Mouse (Mus musculus): ENCODE data around the gene Epha1. TPM values are rescaled to one million over a fixed set of nuclear protein-coding genes. Genes with fewer than 3 reads are reported as not detected.

Epha1 gene
- total and polyA plus RNA-seq, 3 experiments, result not detected

- Histone ChIP-seq H3K9ac (ENCODE audit: insufficient read depth, low read depth) (no peak overlapping the region), H3K4me1 (ENCODE audit: control insufficient read depth in 1 of 2, insufficient read depth in 2 of 2) (peaks cover 0 to 11% of the 10 kb centered on the region in 2 experiments; a peak in 2 of 4 replicates), H3K4me2 (ENCODE audit: insufficient read depth, low read depth, poor library complexity, severe bottlenecking) (no peak overlapping the region), H3K4me3 (replicated peaks in 1 of 3; ENCODE audit: low read depth in 2 of 3, low read length in 2 of 3, poor library complexity in 1 of 3) (no peak overlapping the region), H3K9me3 (replicated peaks; ENCODE audit: low read length) (no peaks in the 10 kb centered on the region), H3K79me2 (replicated peaks; ENCODE audit: control insufficient read depth, extremely low read depth, insufficient read depth, poor library complexity, severe bottlenecking) (no peaks in the 10 kb centered on the region), H3K27ac (ENCODE audit: insufficient read depth, low read depth) (no peak overlapping the region), H3K27me3 (replicated peaks) (no peaks in the 10 kb centered on the region), H3K36me3 (replicated peaks in 1 of 2; ENCODE audit: control insufficient read depth in 1 of 2, insufficient read depth in 1 of 2, low read length in 1 of 2) (peaks cover 4 to 30% of the 10 kb centered on the region in 2 experiments)
- in situ Hi-C loops (cut with MboI; ENCODE audit: low pct_ligation_motif_present, low pct_unique_long_range_greater_than_20kb, low sequenced_read_pairs) (no loop called here), dilution Hi-C loops (cut with MboI; ENCODE audit: extremely low pct_ligation_motif_present, extremely low pct_unique_long_range_greater_than_20kb, low sequenced_read_pairs) (no loop called here)
- TF ChIP-seq BHLHE40 (IDR thresholded peaks at IDR 0.05; ENCODE audit: low read depth, low read length) (no peak), GABPA (IDR thresholded peaks at IDR 0.05; ENCODE audit: insufficient replicate concordance, low read depth, low read length) (no peak), POLR2A (IDR thresholded peaks at IDR 0.05; ENCODE audit: low read depth, low read length) (no peak)
- no peak for DNase-seq (ENCODE audit: extremely low read depth)
These were observed 20.6 kb downstream of the Epha1 start for GRCm38 (mm10) chr6:42352486-42352846.

DNA sequence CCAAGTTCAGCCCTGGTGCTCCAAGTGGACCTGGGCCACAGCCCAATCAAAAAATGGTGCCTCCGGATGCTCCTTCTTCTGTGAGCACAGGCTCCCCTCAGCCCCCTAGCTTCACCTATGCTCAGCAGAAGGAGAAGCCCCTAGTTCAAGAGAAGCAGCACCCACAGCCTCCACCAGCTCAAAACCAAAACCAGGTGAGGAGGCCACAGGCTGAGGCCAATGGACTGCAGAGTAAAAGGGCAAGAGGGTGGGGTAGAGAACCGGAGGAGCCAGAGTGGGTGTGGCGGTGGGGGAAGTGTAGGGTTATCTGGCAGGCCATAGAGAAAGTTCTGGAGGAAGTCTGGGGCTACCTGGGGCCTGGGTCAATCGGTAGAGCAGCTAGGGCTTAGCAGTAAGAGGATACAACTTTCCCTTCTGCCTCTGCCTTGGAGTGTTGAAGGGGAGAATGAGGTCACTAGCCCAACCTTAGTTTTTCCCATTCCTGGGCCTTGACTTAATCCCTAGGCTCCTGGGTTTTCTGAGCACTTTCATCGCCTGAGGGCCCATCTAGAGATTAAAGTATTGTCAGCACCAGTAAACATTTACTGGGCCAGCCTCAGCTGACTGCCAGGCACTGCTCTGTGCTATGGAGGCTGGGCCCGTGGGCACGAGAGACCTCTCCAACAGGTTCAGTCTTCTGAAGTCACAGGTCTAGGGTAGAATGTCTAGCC, 21.1 kb downstream of the Epha1 start:
- Histone ChIP-seq H3K36me3 (replicated peaks in 1 of 2; ENCODE audit: control insufficient read depth in 1 of 2, insufficient read depth in 1 of 2, low read length in 1 of 2) (peaks cover 4 to 24% of the 10 kb centered on the region in 2 experiments), H3K4me3 (replicated peaks in 1 of 3; ENCODE audit: low read depth in 2 of 3, low read length in 2 of 3, poor library complexity in 1 of 3) (no peak overlapping the region), H3K27me3 (replicated peaks) (no peaks in the 10 kb centered on the region), H3K27ac (ENCODE audit: insufficient read depth, low read depth) (no peak overlapping the region), H3K4me2 (ENCODE audit: insufficient read depth, low read depth, poor library complexity, severe bottlenecking) (no peak overlapping the region), H3K9ac (ENCODE audit: insufficient read depth, low read depth) (no peak overlapping the region), H3K9me3 (replicated peaks; ENCODE audit: low read length) (no peaks in the 10 kb centered on the region), H3K4me1 (ENCODE audit: control insufficient read depth in 1 of 2, insufficient read depth in 2 of 2) (peaks cover 0 to 11% of the 10 kb centered on the region in 2 experiments; a peak in 2 of 4 replicates), H3K79me2 (replicated peaks; ENCODE audit: control insufficient read depth, extremely low read depth, insufficient read depth, poor library complexity, severe bottlenecking) (no peaks in the 10 kb centered on the region)
- in situ Hi-C loops (cut with MboI; ENCODE audit: low pct_ligation_motif_present, low pct_unique_long_range_greater_than_20kb, low sequenced_read_pairs), result no loop called here
- DNase-seq (ENCODE audit: extremely low read depth), result no peak
- dilution Hi-C loops (cut with MboI; ENCODE audit: extremely low pct_ligation_motif_present, extremely low pct_unique_long_range_greater_than_20kb, low sequenced_read_pairs), result no loop called here
- TF ChIP-seq POLR2AphosphoS2 (IDR thresholded peaks at IDR 0.05; ENCODE audit: low read depth, low read length), result no peak
- no peak for TF ChIP-seq UBTF (IDR thresholded peaks at IDR 0.05; ENCODE audit: low read depth, low read length)

DNA sequence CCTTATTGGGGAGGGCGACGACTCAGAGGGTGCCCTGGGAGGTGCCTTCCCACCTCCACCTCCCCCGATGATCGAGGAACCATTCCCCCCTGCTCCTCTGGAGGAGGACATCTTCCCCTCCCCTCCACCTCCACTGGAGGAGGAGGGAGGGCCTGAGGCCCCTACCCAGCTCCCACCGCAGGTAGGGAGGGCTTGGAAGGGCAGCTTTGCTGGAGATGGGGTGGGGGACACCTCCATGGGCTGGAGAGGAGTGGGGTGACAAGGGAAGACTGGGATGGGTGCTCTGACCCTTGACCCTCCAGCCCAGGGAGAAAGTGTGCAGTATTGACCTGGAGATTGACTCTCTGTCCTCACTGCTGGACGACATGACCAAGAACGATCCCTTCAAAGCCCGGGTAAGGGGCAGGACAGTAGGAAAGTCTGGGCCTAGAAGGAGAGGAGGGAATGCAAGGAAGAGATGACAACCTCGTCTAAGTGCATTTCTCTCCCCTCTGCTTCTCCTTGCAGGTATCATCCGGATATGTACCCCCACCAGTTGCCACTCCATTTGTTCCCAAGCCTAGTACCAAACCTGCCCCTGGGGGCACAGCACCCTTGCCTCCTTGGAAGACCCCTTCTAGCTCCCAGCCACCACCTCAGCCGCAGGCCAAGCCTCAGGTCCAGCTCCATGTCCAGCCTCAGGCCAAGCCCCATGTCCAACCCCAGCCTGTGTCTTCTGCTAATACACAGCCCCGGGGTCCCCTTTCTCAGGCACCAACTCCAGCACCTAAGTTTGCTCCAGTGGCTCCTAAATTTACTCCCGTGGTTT, 21.9 kb downstream of the Epha1 start:
- no peaks in the 10 kb centered on the region for H3K27me3 ChIP-seq (replicated peaks)
- no peak overlapping the region for H3K4me2 ChIP-seq (ENCODE audit: insufficient read depth, low read depth, poor library complexity, severe bottlenecking)
- peaks cover 0 to 11% of the 10 kb centered on the region in 2 experiments; a peak in 2 of 4 replicates for H3K4me1 ChIP-seq (ENCODE audit: control insufficient read depth in 1 of 2, insufficient read depth in 2 of 2)
- peaks cover under 1 to 18% of the 10 kb centered on the region in 2 experiments for H3K36me3 ChIP-seq (replicated peaks in 1 of 2; ENCODE audit: control insufficient read depth in 1 of 2, insufficient read depth in 1 of 2, low read length in 1 of 2)
- dilution Hi-C loops (cut with MboI; ENCODE audit: extremely low pct_ligation_motif_present, extremely low pct_unique_long_range_greater_than_20kb, low sequenced_read_pairs) (no loop called here), in situ Hi-C loops (cut with MboI; ENCODE audit: low pct_ligation_motif_present, low pct_unique_long_range_greater_than_20kb, low sequenced_read_pairs) (no loop called here)
- H3K27ac ChIP-seq (ENCODE audit: insufficient read depth, low read depth), result no peak overlapping the region
- H3K9me3 ChIP-seq (replicated peaks; ENCODE audit: low read length), result no peaks in the 10 kb centered on the region
- no peak overlapping the region for H3K9ac ChIP-seq (ENCODE audit: insufficient read depth, low read depth)
- TF ChIP-seq UBTF (IDR thresholded peaks at IDR 0.05; ENCODE audit: low read depth, low read length) (no peak), MAFK (IDR thresholded peaks at IDR 0.05; ENCODE audit: insufficient replicate concordance, low read length) (no peak), USF1 (IDR thresholded peaks at IDR 0.05; ENCODE audit: low read depth, low read length) (no peak), RAD21 (IDR thresholded peaks at IDR 0.05; ENCODE audit: low read depth, low read length) (no peak), TCF12 (IDR thresholded peaks at IDR 0.05; ENCODE audit: low read depth, low read length) (no peak), ZMIZ1 (IDR thresholded peaks at IDR 0.05; ENCODE audit: low read depth, low read length) (no peak), E2F4 (IDR thresholded peaks at IDR 0.05; ENCODE audit: insufficient replicate concordance, low read depth, low read length) (no peak), PAX5 (IDR thresholded peaks at IDR 0.05; ENCODE audit: low read length) (no peak), GABPA (IDR thresholded peaks at IDR 0.05; ENCODE audit: insufficient replicate concordance, low read depth, low read length) (no peak), RCOR1 (conservative IDR thresholded peaks at IDR 0.05; ENCODE audit: low read depth, low read length) (no peak), MXI1 (IDR thresholded peaks at IDR 0.05; ENCODE audit: low read depth, low read length) (no peak), EP300 (IDR thresholded peaks at IDR 0.05; ENCODE audit: low read length) (no peak), SIN3A (IDR thresholded peaks at IDR 0.05; ENCODE audit: low read length) (no peak), JUN (IDR thresholded peaks at IDR 0.05; ENCODE audit: insufficient read depth, low read depth, low read length) (no peak), POLR2AphosphoS2 (IDR thresholded peaks at IDR 0.05; ENCODE audit: low read depth, low read length) (no peak), ETS1 (conservative IDR thresholded peaks at IDR 0.05; ENCODE audit: low read depth, low read length) (no peak)
- no peak for DNase-seq (ENCODE audit: extremely low read depth)
- H3K4me3 ChIP-seq (replicated peaks in 1 of 3; ENCODE audit: low read depth in 2 of 3, low read length in 2 of 3, poor library complexity in 1 of 3), result no peak overlapping the region
- no peaks in the 10 kb centered on the region for H3K79me2 ChIP-seq (replicated peaks; ENCODE audit: control insufficient read depth, extremely low read depth, insufficient read depth, poor library complexity, severe bottlenecking)

Measured in CH12.LX (cell line).